Mouse (Mus musculus): ENCODE results near the gene Klrc3.
"Not testable (repeated sequence)": the region's sequence is repeated elsewhere in the genome, so short reads cannot be mapped to it uniquely, and the experiment has no call there.

Klrc3 gene

GRCm38 (mm10) chr6:129643237-129643636 lies at the start of gene Klrc3:
Gene Klrc3 (minus strand): TSS chr6:129643337.
- not testable (repeated sequence) for DNase-seq (ENCODE audit: low read depth)

GRCm38 (mm10) chr6:129691436-129691835 lies 48.3 kb upstream of the Klrc3 start:
- DNase-seq (ENCODE audit: low read depth), result not testable (repeated sequence)

GRCm38 (mm10) chr6:129680379-129680778 lies 37.2 kb upstream of the Klrc3 start:
- DNase-seq (ENCODE audit: low read depth), result no peak

- DNase-seq (ENCODE audit: low read depth), result no peak
These were observed 35.7 kb upstream of the Klrc3 start, which contains the start of gene Klrc1 for GRCm38 (mm10) chr6:129678873-129679272. Gene Klrc1 (minus strand): TSS chr6:129678973.

- not testable (repeated sequence) for DNase-seq (ENCODE audit: low read depth)
These were observed 18.2 kb upstream of the Klrc3 start for GRCm38 (mm10) chr6:129661301-129661700.

GRCm38 (mm10) chr6:129660589-129660988 lies 17.5 kb upstream of the Klrc3 start, which contains the start of gene Klrc2:
Gene Klrc2 (minus strand): TSS chr6:129660689.
- DNase-seq (ENCODE audit: low read depth), result not testable (repeated sequence)

GRCm38 (mm10) chr6:129644054-129644453 lies 917 bp upstream of the Klrc3 start:
- DNase-seq (ENCODE audit: low read depth), result not testable (repeated sequence)

GRCm38 (mm10) chr6:129631046-129631445 lies 12.1 kb downstream of the Klrc3 start:
- DNase-seq (ENCODE audit: low read depth), result not testable (repeated sequence)

GRCm38 (mm10) chr6:129623735-129624134 lies 19.4 kb downstream of the Klrc3 start, which contains the start of gene Klrk1:
Gene Klrk1 (minus strand): TSS chr6:129623864.
- no peak for DNase-seq (ENCODE audit: low read depth)

GRCm38 (mm10) chr6:129608372-129608771 lies 34.8 kb downstream of the Klrc3 start:
- DNase-seq (ENCODE audit: low read depth), result no peak

- no peak for DNase-seq (ENCODE audit: low read depth)
These were observed 51.6 kb downstream of the Klrc3 start, which contains the start of gene Klrd1 for GRCm38 (mm10) chr6:129591508-129591907. Gene Klrd1 (plus strand): TSS chr6:129591782.
